Mouse (Mus musculus): ENCODE data around the gene Ptpn13.

The Ptpn13 gene

GRCm38 (mm10) chr5:103422609-103423008, 2.4 kb upstream of the Ptpn13 start:
- DNase-seq (ENCODE audit: low read depth, low spot score): no peak

DNA sequence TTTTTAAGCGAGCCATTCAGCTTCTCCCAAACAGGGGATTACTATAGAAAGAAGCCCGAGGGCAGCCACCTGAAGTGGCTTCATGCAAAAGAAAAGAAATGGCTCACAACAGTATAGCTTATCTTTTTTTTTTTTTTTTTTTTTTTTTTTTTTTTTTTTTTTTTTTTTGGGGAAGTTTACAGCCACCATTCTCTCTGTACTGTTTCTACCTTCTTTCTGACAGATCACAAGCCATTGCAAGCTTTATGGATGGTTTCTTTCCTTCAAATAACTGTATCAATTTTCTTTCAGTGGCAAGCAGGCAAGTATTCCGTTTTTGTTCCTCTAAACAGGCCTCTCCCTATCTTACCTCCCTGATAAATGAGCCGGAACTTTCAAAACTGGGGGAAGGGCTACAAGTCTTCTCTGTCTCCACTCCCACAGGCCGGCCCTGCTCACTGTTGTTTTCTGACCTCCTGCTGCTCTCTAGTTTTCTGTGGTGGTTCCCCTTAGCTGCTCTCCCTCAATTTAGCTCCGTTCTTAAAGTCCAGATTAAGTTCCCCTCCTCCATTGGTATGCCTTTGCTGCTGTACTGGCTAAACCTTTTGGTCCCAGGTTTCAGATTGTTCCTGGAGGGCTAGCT, 1.6 kb upstream of the Ptpn13 start:
- DNase-seq (ENCODE audit: low read depth, low spot score): no peak

GRCm38 (mm10) chr5:103423927-103424315, 1.1 kb upstream of the Ptpn13 start:
- DNase-seq (ENCODE audit: low read depth, low spot score): no peak

DNA sequence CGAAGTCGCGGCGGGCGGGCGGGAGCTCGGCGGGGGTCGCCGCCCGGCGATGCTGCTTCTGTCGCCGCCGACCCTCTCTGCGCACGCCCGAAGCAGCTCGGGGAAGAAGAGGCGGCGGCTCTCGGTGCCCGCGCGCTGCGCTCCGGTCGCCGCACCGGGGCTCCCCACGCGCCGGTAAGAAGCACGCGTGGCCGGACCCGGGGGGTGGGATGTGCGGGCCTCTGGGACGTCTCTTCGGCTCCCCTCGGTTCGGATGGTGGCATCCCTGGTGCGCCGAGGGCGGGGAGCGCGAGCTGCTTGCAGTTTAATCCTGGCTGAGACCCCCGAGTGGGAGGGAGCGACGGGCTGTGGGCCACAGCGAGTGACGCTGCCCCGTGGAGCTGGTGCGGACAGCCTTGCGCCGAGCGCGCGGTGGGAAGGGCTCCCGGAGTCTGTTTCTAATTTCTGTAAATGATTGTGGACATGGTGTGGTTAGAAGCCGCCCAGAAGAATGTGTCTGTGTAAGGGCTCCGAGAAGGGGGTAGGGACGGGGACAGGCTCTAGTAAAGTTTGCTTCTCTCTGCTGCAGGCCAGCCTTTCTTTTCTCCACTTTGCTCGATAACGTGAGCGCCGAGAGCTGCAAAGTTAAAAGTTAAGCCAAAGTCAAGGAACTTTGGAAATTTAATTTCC, 505 bp downstream of the Ptpn13 start:
- peak; percentile 62 for DNase-seq (ENCODE audit: low read depth, low spot score)

DNA sequence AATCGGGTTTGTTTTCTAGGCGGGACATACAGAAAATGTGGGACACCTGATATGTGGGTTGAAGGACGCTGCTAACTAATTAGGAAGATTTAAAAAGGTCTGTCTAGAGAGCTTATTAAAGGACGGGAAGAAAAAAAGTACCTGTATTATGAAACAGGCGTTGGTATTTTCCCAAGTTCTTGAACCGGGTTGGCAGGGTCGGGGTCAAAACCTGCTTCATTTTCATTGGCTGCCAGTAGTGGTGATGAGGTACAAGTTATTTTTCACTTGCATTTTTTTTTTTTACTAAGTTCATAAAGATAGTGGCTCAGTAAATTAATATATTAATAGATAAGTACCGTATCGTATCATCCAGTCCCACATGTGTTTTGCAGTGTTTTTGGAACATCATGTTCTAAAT, 1.3 kb downstream of the Ptpn13 start:
- DNase-seq (ENCODE audit: low read depth, low spot score): no peak

DNA sequence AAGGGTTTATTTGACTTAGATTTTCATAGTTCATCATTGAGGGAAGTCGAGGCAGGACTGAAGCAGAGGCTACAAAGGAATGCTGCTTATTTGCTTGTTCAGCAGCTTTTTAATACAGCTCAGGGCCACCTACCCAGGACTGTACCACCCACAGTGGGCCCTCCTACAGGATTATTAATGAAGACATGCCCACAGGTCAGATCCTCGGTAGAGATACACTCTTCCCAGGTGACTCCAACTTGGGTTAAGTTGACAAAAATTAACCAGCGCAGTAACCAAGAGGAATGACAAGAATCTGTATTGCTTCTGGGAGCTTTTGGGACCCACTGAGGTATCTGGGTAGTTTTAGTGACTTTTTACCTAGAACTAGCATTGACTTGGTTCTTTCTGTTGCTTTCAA, 6.0 kb downstream of the Ptpn13 start:
- no peak for DNase-seq (ENCODE audit: low read depth, low spot score)

GRCm38 (mm10) chr5:103431479-103431878, 6.5 kb downstream of the Ptpn13 start:
- no peak for DNase-seq (ENCODE audit: low read depth, low spot score)

GRCm38 (mm10) chr5:103436039-103436944, 11.3 kb downstream of the Ptpn13 start:
- DNase-seq (ENCODE audit: low read depth, low spot score): no peak

DNA sequence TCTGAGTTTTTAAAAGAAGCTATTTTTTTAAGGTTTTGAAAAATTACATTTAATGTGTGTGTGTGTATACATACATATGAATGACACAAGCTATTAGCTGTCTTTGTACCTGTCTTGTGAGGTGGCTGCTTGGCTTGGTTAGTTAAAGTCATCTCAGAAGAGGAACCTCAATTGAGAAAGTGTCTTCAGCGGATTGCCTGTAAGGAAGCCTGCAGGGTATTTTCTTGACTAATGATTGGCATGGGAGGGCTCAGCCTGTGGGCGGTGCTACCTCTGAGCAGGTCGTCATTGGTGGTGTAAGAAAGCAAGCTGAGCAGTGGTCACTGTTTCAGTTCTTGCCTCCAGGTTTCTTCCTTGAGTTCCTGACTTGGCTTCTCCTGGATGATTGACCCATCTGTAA, 12.7 kb downstream of the Ptpn13 start:
- peak; percentile 87 for DNase-seq (ENCODE audit: low read depth, low spot score)

- DNase-seq (ENCODE audit: low read depth, low spot score): peak; percentile 88
These were observed 14.2 kb downstream of the Ptpn13 start for GRCm38 (mm10) chr5:103439171-103439570.

DNA sequence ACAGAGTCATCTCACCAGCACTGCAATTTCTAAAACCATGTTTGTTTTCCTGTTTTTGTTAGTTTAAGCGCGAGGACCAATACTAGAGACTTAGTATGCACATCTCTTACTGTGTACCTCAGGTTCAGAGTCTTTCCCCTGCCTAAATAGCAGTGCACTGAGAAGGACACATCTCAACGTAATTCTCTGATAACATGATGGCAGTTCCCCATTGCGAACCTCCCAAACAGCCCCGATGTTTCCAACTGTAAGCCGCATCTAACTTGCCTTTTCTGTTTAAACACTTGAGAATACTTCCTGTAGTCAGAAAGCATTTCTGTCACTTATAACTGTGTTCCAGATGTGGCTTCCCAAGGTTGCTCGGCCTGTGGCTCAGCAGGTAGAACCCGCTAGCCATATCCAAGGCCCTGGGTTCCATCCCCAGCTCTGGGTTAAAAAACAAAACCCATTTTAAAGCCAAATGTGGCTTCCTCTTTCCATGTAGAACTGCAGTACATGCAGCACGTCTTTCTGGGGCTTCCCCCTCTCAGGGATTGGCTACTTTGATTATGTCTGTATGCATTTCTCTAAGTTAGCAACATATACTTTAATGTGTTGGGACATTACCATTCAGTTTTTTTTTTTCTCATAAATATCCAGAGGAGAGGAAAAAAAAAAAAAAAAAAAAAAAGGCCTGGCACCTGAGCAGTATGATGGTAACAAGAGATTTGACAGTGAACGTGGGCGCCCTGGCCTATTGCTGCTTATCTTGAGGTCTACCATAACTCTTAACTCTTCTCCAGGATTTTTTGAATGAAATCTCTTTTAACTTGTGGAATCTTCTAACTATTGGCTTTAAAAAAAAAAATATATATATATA, 15.7 kb downstream of the Ptpn13 start:
- peak; percentile 56 for DNase-seq (ENCODE audit: low read depth, low spot score)

DNA sequence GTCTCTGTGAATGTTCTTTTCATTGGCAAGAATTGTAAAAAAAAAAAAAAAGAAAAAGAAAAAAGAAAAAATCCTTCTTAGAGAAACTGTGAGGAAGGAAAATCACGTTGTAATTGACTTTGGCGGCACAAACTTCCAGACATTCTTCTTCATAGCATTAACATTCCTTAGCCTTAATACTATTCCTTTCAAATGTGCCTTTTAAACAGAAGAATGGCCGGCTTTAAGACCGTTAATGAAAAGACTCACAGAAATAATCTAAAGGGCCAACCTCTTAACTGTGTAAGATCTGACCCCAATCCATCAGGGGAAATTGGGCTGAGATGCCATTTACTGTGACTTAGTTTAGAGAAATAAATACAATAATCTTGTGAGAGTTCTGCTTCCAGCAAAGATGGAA, 16.7 kb downstream of the Ptpn13 start:
- no peak for DNase-seq (ENCODE audit: low read depth, low spot score)

- peak; percentile 87 for DNase-seq (ENCODE audit: low read depth, low spot score)
These were observed 17.3 kb downstream of the Ptpn13 start for GRCm38 (mm10) chr5:103442269-103442688.

DNA sequence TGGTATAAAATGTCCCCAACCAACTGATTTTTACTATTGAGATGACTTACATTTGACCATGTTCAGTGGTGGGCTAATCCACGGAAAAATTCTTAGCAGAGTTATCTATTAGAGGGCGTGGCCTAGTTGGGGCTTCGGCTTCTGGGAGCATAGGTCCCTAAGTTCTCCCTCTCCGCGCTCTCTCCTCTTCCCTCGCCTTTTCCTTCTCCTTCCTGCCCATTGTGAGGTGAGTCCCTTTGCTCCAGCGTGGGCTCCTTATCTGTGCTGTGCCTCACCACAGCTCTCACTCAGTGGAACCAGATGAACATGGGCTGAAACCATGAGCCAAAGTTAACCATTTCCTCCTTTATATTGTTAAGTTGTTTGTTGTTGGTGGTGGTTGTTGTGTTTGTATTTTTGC, 17.9 kb downstream of the Ptpn13 start:
- peak; percentile 13 for DNase-seq (ENCODE audit: low read depth, low spot score)

- DNase-seq (ENCODE audit: low read depth, low spot score): no peak
These were observed 20.4 kb downstream of the Ptpn13 start for GRCm38 (mm10) chr5:103445383-103445782.

GRCm38 (mm10) chr5:103447806-103448416, 22.9 kb downstream of the Ptpn13 start:
- no peak for DNase-seq (ENCODE audit: low read depth, low spot score)

- no peak for DNase-seq (ENCODE audit: low read depth, low spot score)
These were observed 23.5 kb downstream of the Ptpn13 start for GRCm38 (mm10) chr5:103448470-103448869.

DNA sequence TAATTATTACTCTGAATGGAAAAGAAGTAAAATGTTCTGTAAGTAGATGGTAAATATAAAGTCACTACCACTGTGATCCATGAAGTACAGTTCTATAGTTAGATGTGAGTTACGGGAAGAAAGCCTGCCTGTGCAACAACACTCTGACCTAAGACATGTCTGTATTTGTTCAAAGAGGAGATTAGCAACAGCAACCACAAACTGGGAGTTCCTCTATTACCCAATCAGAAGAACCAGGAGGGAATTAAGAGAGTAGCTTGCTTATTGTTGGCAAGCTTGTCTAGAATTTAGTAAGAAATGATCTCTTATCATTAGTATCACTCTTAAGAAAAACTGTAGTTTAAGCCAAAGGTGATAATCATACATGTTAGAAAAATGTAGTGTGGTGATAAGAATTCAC, 25.7 kb downstream of the Ptpn13 start:
- DNase-seq (ENCODE audit: low read depth, low spot score): no peak

- peak; percentile 26 for DNase-seq (ENCODE audit: low read depth, low spot score)
These were observed 28.6 kb downstream of the Ptpn13 start for GRCm38 (mm10) chr5:103453361-103454140.

- DNase-seq (ENCODE audit: low read depth, low spot score): peak; percentile 51
These were observed 31.8 kb downstream of the Ptpn13 start for GRCm38 (mm10) chr5:103456794-103457193.
